Mouse (Mus musculus) cortical plate, adult 2 months (tissue): ENCODE measurements around the gene Tnxb.

Source experiments
- CTCF ChIP-seq: fragments of 200-500 bp; IDR thresholded peaks from 2 replicates; pipeline ENCODE4 v1.5.1; 2011; ENCODE audit warnings: mild to moderate bottlenecking, control low read depth, low read length; ENCODE audit not compliant: insufficient read depth; ENCODE audit errors: extremely low read depth
- POLR2A ChIP-seq: fragments of 200-500 bp; IDR thresholded peaks from 2 replicates; pipeline ENCODE4 v1.6.1; 2011; ENCODE audit warnings: mild to moderate bottlenecking, low read length, control low read depth; ENCODE audit not compliant: insufficient read depth; ENCODE audit errors: extremely low read depth

- TF ChIP-seq CTCF (no peak), POLR2A (no peak)
Measured at GRCm38 (mm10) chr17:34661121-34661591, 9.2 kb upstream of the Tnxb start.
